Mouse (Mus musculus) heart, postnatal 0 days (tissue): ENCODE measurements around the gene Chd2.

Experiments
- CTCF ChIP-seq: IDR thresholded peaks from 2 replicates; pipeline ENCODE4 v1.5.1; 2016; ENCODE audit warnings: antibody characterized with exemption, control low read depth, low read depth
- EP300 ChIP-seq: IDR thresholded peaks from 2 replicates; pipeline ENCODE4 v1.6.1; 2016; ENCODE audit warnings: antibody characterized with exemption, low read depth

- TF ChIP-seq EP300 (no peak), CTCF (peak; percentile 13; the same call in 1 of the 2 replicates)
These were observed 105.9 kb downstream of the Chd2 start for GRCm38 (mm10) chr7:73435685-73436084.
